Mouse (Mus musculus) limb, embryonic 10.5 days (tissue): Measurements from ENCODE around the gene Lats2. TPM values are rescaled to one million over a fixed set of nuclear protein-coding genes. Genes with fewer than 3 reads are reported as not detected.

Experiments used
- DNase-seq: peaks from one replicate; pipeline ENCODE4 v3.0.0-alpha.2; 2017; ENCODE audit warnings: low spot score
- H3K27ac ChIP-seq: fragments of 300-500 bp; sonication (generic); 2 replicates; pipeline ENCODE4 v1.5.1; 2016; ENCODE audit warnings: mild to moderate bottlenecking
- H3K27me3 ChIP-seq: fragments of 300-500 bp; sonication (generic); 2 replicates; pipeline ENCODE4 v1.6.1; 2016; ENCODE audit warnings: low read depth, mild to moderate bottlenecking; ENCODE audit not compliant: poor library complexity, severe bottlenecking
- H3K36me3 ChIP-seq: fragments of 300-500 bp; sonication (generic); 2 replicates; pipeline ENCODE4 v1.6.1; 2016; ENCODE audit warnings: mild to moderate bottlenecking, moderate library complexity
- H3K4me1 ChIP-seq: fragments of 300-500 bp; sonication (generic); 2 replicates; pipeline ENCODE4 v1.6.1; 2016
- H3K4me3 ChIP-seq: fragments of 300-500 bp; sonication (generic); 2 replicates; pipeline ENCODE4 v1.5.1; 2016; ENCODE audit warnings: mild to moderate bottlenecking, moderate library complexity
- H3K9me3 ChIP-seq: fragments of 300-500 bp; sonication (generic); replicated peaks from 2 replicates; pipeline ENCODE4 v1.6.1; 2016; ENCODE audit warnings: mild to moderate bottlenecking
- WGBS: fragments of 180-500 bp; shearing (Covaris S2); methylation state at CpG from one replicate; pipeline ENCODE4 v1.1.7; 2016; 5-methylcytosine and 5-hydroxymethylcytosine counted together
- microRNA-seq: library from miRNA; unstranded; fragments of <30 nt; microRNA quantifications from one replicate; pipeline ENCODE4, GENCODE M21; 2017
- polyA plus RNA-seq: library from polyadenylated mRNA; unstranded; fragments of >200 nt; fragmentation: Nextera tagmentation; extraction: Ambion mirVana; gene quantifications from 2 replicates; pipeline ENCODE4 v1.2.1, GENCODE M21; 2016

Gene Lats2
- polyA plus RNA-seq, 1 experiment from 2014 or later = 21.0 TPM

DNA sequence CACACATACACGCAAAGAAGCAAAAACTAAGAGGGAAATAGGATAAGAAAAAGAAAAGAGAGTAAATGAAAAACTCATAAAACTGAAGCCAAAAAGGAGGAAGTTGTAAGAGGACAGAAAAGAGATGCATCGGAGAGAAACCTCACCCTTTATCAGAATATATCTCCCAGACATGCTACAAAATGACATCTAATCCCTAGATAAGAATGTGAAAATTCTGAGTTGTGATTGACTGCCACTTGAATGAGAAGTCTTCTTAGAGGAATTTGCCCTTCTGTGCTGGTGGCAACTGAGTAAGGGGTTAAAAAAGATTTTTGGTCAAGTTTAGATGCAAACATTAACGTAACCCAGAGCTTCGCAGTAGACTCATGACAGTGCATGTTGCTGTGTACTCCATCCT, 112.0 kb downstream of the Lats2 start:
- H3K4me3 ChIP-seq = no peak overlapping the region
- no peaks in the 10 kb centered on the region for H3K4me1 ChIP-seq
- H3K36me3 ChIP-seq = peaks cover 20% of the 10 kb centered on the region
- H3K9me3 ChIP-seq = no peaks in the 10 kb centered on the region
- WGBS = 90% methylated on average over 4 of the region's 4 CpGs
- H3K27ac ChIP-seq = no peak overlapping the region
- no peaks in the 10 kb centered on the region for H3K27me3 ChIP-seq
- DNase-seq = no peak

Small RNA genes lying within 50 kb of the gene (microRNA-seq; reads per million reads assigned to microRNA genes)
- not detected for gene Mir3077

Other genes starting within 250 kb of the Lats2 start
- gene Il17d, start 233.6 kb downstream of the Lats2 start, polyA plus RNA-seq = 0.26 and 0.95 TPM in 2 replicates
- gene Eef1akmt1, start 186.8 kb downstream of the Lats2 start, polyA plus RNA-seq = 115 and 132 TPM in 2 replicates
- gene Xpo4, start 93.0 kb downstream of the Lats2 start, polyA plus RNA-seq = 30.3 and 33.4 TPM in 2 replicates
- not detected in 2 replicates for gene Gm49361, start 12.3 kb downstream of the Lats2 start, polyA plus RNA-seq
- 25.2 and 34.5 TPM in 2 replicates for gene Sap18, start 39.8 kb upstream of the Lats2 start, polyA plus RNA-seq
- 65.9 and 66.4 TPM in 2 replicates for gene Ska3, start 67.8 kb upstream of the Lats2 start, polyA plus RNA-seq
- 143 and 157 TPM in 2 replicates for gene Mrpl57, start 67.8 kb upstream of the Lats2 start, polyA plus RNA-seq
- gene Zdhhc20, start 131.9 kb upstream of the Lats2 start, polyA plus RNA-seq = 53.6 and 62.7 TPM in 2 replicates
- 59.7 and 68.3 TPM in 2 replicates for gene Micu2, start 240.9 kb upstream of the Lats2 start, polyA plus RNA-seq